Comparison of ENCODE assay signal across 10 mouse cellular contexts in genomic region chr10:3427689-3428399, GRCm38 (mm10).
DNase-seq lines count a peak whose midpoint lies in the region; ATAC-seq lines count a peak whose summit lies in the region.
"Had no signal": no experiment of that assay in that cellular context is flagged by ENCODE, and none has a peak within 500 bp of the region (broad histone marks: within the 10 kb centered on the region; RNA-seq: fewer than 3 reads in every experiment).

No protein-coding gene starts in this region.

- intact Hi-C loops in heart, postnatal 14 days (cut with DNase I), result no loop called here

- peak; percentile 38 for DNase-seq in adrenal gland, adult 2 months
- DNase-seq in adrenal gland, adult 8-10 months, result no peak
- DNase-seq in hindbrain, embryonic 11.5 days (ENCODE audit: low spot score), result no peak
- DNase-seq in hindbrain, embryonic 10.5 days (ENCODE audit: low spot score), result no peak
- peak; percentile 10 for DNase-seq in 3T3-L1 (ENCODE audit: low read depth, low spot score)
- peak; percentile 46 to 57 for DNase-seq in heart, postnatal 14 days
- no peak for DNase-seq in frontal cortex, adult 2 months (ENCODE audit: extremely low spot score in 1 of 2, low spot score in 1 of 2)
- DNase-seq in embryo, embryonic 10 days (ENCODE audit: low spot score), result no peak

- H3K36me3 ChIP-seq in hindbrain, embryonic 11.5 days (ENCODE audit: control insufficient read depth, insufficient read depth, low read length), result no peaks in the 10 kb centered on the region
- H3K36me3 ChIP-seq in hindbrain, embryonic 10.5 days, result no peaks in the 10 kb centered on the region
- H3K36me3 ChIP-seq: stomach, embryonic 15.5 days had no signal

- ATAC-seq in hindbrain, embryonic 11.5 days (ENCODE audit: low FRiP score), result 0 out of 2 replicates have a peak, but pooled peaks have one; percentile 22

- no peaks in the 10 kb centered on the region for H3K27me3 ChIP-seq in hindbrain, embryonic 11.5 days (ENCODE audit: control insufficient read depth, insufficient read depth, low read length)
- no peaks in the 10 kb centered on the region for H3K27me3 ChIP-seq in hindbrain, embryonic 10.5 days (ENCODE audit: insufficient read depth, poor library complexity, severe bottlenecking)
- H3K27me3 ChIP-seq: stomach, embryonic 15.5 days had no signal

- H3K4me2 ChIP-seq in hindbrain, embryonic 11.5 days (replicated peaks; ENCODE audit: low read depth, low read length), result no peak overlapping the region
- H3K4me2 ChIP-seq: stomach, embryonic 15.5 days had no signal

- no peaks in the 10 kb centered on the region for H3K9me3 ChIP-seq in hindbrain, embryonic 11.5 days (ENCODE audit: control insufficient read depth, low read length)
- no peaks in the 10 kb centered on the region for H3K9me3 ChIP-seq in hindbrain, embryonic 10.5 days
- H3K9me3 ChIP-seq: stomach, embryonic 15.5 days had no signal

- H3K4me3 ChIP-seq in hindbrain, embryonic 11.5 days (ENCODE audit: low read depth, low read length), result no peak overlapping the region
- no peak overlapping the region for H3K4me3 ChIP-seq in hindbrain, embryonic 10.5 days
- H3K4me3 ChIP-seq: stomach, embryonic 15.5 days had no signal

- 69% methylated on average over 3 of the region's 3 CpGs for whole genome bisulfite sequencing in hindbrain, embryonic 11.5 days
- WGBS in hindbrain, embryonic 10.5 days, result 85% methylated on average over 3 of the region's 3 CpGs

- H3K4me1 ChIP-seq in hindbrain, embryonic 11.5 days (replicated peaks; ENCODE audit: control insufficient read depth, insufficient read depth, low read length), result no peaks in the 10 kb centered on the region
- H3K4me1 ChIP-seq in hindbrain, embryonic 10.5 days (replicated peaks), result no peaks in the 10 kb centered on the region
- H3K4me1 ChIP-seq: stomach, embryonic 15.5 days had no signal

- no peak overlapping the region for H3K9ac ChIP-seq in hindbrain, embryonic 11.5 days (ENCODE audit: low read depth, low read length)
- H3K9ac ChIP-seq: stomach, embryonic 15.5 days had no signal

- no peak overlapping the region for H3K27ac ChIP-seq in hindbrain, embryonic 11.5 days (ENCODE audit: low read depth, low read length)
- no peak overlapping the region for H3K27ac ChIP-seq in hindbrain, embryonic 10.5 days
- H3K27ac ChIP-seq: macrophage; stomach, embryonic 15.5 days had no signal

Comparison
In these comparisons a context has a peak if more than half of its experiments do, and no peak if none do; other contexts are left out.
1. DNase-seq: peak in adrenal gland, adult 2 months (single experiment), 3T3-L1 (single experiment) and heart, postnatal 14 days (2 of 2); none in adrenal gland, adult 8-10 months (single experiment), hindbrain, embryonic 11.5 days (single experiment), hindbrain, embryonic 10.5 days (single experiment), frontal cortex, adult 2 months (0 of 2) and embryo, embryonic 10 days (single experiment).